Mouse (Mus musculus) embryonic facial prominence, embryonic 10.5 days (tissue): ENCODE measurements around the gene Sun1. TPM values are rescaled to one million over a fixed set of nuclear protein-coding genes. Genes with fewer than 3 reads are reported as not detected.
A peak's percentile ranks its signal among the peaks of the same experiment; 100 is the strongest.

Experiments
- DNase-seq: peaks from one replicate; pipeline ENCODE4 v3.0.0-alpha.2; 2017; ENCODE audit warnings: low spot score
- H3K27ac ChIP-seq: fragments of 300-500 bp; sonication (generic); replicated peaks from 2 replicates; pipeline ENCODE4 v1.5.1; 2016; ENCODE audit warnings: mild to moderate bottlenecking
- H3K27me3 ChIP-seq: fragments of 300-500 bp; sonication (generic); replicated peaks from 2 replicates; pipeline ENCODE4 v1.6.1; 2016; ENCODE audit warnings: low read depth, mild to moderate bottlenecking; ENCODE audit not compliant: poor library complexity, severe bottlenecking
- H3K36me3 ChIP-seq: fragments of 300-500 bp; sonication (generic); replicated peaks from 2 replicates; pipeline ENCODE4 v1.6.1; 2016; ENCODE audit warnings: mild to moderate bottlenecking, moderate library complexity
- H3K4me1 ChIP-seq: fragments of 300-500 bp; sonication (generic); 2 replicates; pipeline ENCODE4 v1.6.1; 2016
- H3K4me3 ChIP-seq: fragments of 300-500 bp; sonication (generic); 2 replicates; pipeline ENCODE4 v1.5.1; 2016; ENCODE audit warnings: mild to moderate bottlenecking, moderate library complexity
- H3K9me3 ChIP-seq: fragments of 300-500 bp; sonication (generic); 2 replicates; pipeline ENCODE4 v1.6.1; 2016; ENCODE audit warnings: mild to moderate bottlenecking
- WGBS: fragments of 180-500 bp; shearing (Covaris S2); methylation state at CpG from one replicate; pipeline ENCODE4 v1.1.7; 2016; 5-methylcytosine and 5-hydroxymethylcytosine counted together
- polyA plus RNA-seq: library from polyadenylated mRNA; unstranded; fragments of >200 nt; fragmentation: Nextera tagmentation; extraction: Ambion mirVana; gene quantifications from 2 replicates; pipeline ENCODE4 v1.2.1, GENCODE M21; 2016

Sun1 gene
- polyA plus RNA-seq, 1 experiment from 2014 or later = 50.5 TPM

DNA sequence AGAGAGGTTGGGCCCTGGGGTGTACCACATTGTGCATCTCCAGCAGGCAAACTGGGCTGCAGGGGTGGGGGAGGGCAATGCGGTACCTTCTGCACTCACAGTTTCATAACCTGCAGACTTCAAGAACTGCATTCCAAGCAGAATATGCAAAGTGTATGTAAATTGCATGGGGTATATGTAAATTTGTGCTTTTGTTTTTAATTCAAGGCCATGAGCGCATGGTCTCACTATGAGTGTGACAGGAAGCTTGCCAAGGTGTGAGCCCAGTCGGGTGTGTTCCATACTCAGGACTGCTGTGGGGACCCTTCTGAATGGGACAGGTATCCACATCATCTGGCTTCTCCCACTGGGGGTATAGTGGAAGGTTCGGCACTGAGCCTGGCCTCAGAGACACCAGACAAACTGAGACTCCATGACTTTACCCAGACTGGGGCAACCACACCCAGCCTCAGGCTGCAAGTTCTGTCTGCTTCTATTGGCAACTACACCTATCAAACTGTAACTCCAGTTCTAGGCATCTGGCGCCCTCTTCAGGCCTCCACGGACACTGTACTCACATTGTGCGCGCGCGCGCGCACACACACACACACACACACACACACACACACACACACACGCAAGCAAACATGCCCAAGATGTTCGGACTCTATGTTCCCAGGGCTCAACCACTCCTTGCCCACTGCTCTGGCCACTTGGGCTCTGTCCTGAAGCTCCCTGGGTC is 83.2 kb downstream of the Sun1 start:
- Histone ChIP-seq H3K4me3 (no peak overlapping the region), H3K9me3 (no peaks in the 10 kb centered on the region), H3K27ac (no peak overlapping the region), H3K27me3 (peaks cover 8% of the 10 kb centered on the region), H3K4me1 (peaks cover 28% of the 10 kb centered on the region), H3K36me3 (no peaks in the 10 kb centered on the region)
- no peak for DNase-seq
- WGBS = 94% methylated on average over 14 of the region's 14 CpGs

DNA sequence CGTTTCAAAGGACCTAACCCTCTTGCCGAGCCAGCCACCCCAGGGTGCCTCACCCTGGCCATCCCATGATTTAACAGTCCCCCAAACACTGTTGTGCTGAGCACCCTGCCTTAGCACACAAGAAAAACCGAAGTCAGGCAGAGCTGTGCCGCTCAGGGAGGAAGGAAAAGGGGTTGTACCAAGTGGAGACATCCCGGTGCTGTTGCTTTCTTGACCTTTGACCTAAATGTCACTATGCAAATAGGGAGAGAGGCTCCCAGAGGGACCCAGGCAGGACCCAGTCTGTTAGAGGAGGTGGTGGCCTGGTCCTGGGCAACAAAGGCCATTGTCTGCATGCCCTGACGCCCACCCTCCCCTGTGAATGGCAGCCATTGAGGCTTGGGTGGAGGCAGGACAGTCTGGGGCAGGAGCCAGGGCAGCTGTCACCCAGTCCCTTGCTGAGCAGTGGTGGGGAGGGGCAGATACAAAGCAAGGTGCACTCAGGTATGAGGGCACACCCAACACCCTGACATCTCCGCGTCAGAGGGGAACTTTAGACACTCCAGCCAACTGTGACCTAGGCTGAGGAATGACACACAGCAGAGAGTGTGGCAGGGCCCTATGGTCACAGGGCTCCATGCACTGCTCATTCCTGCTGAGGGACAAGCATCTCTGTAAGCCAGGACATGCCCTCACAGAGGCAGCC is 85.1 kb downstream of the Sun1 start:
- no peaks in the 10 kb centered on the region for H3K9me3 ChIP-seq
- no peak overlapping the region for H3K4me3 ChIP-seq
- no peak for DNase-seq
- H3K4me1 ChIP-seq = peaks cover 28% of the 10 kb centered on the region
- H3K27ac ChIP-seq = 0 out of 2 replicates have a peak overlapping the region, but pooled peaks have one; percentile 30
- no peaks in the 10 kb centered on the region for H3K36me3 ChIP-seq
- H3K27me3 ChIP-seq = peaks cover 8% of the 10 kb centered on the region
- 47% methylated on average over 8 of the region's 8 CpGs for WGBS

DNA sequence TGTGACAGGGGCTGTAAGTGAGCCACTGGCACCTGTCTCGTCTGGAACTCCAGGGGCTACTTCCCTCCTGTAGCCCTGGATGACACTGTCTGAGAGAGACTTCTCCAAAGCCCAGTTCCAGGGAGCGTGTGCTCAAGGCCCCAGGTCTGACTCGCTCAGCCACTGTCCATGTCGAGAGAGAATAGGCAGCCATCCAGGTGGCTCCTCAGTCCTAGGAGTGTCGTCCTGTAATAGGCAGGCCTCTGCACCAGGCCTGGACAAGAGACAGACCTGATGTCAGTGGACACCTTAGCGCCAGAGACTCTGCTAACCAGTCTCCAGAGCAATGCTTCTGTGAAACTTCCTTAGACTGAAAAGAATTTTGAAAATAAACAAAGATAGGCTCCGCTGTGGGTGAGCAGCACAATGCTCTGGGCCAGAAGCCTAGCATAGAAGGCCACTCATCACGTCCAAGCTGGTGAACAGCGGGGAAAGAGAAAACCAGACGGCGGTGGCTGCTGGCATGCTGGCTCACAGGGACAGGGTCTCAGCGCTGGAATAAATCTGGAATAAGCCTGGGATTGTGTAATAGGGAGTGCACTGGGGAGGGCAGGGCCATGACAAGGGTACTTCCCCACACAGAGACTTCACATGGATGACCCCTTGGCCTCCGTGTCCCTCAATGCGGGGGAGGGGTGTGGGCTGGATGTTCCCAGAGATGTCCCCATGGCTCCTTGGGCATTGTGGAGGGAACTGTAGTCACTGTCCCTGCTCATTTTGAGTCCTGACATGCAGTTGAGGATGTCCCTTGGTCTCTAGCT is 85.9 kb downstream of the Sun1 start:
- H3K36me3 ChIP-seq = no peaks in the 10 kb centered on the region
- H3K9me3 ChIP-seq = no peaks in the 10 kb centered on the region
- peaks cover 4% of the 10 kb centered on the region; the same call in 1 of the 2 replicates for H3K27me3 ChIP-seq
- peaks cover 28% of the 10 kb centered on the region for H3K4me1 ChIP-seq
- no peak for DNase-seq
- no peak overlapping the region for H3K4me3 ChIP-seq
- no peak overlapping the region; the same call in none of the 2 replicates for H3K27ac ChIP-seq
- WGBS = 71% methylated on average over 14 of the region's 14 CpGs

DNA sequence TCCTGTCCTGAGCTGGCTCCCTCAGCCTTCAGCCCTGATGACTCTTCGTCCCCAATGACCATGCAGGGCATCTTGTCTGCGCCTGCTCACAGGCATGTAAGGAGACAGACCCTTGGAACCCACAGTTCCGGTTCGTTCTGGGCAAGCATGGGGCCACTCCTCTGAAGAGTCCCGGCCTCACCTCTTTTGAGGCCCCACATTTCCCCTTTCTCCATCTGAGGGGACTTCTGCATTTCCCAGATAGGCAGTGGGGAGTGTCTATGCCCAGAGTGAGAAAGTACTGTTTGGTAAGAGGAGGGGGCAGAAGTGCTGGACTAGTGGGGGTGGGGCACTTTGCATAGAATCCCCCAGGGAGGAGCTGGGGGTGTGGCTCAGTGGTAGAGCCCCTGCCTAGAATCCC is 86.7 kb downstream of the Sun1 start:
- H3K27me3 ChIP-seq = no peaks in the 10 kb centered on the region
- H3K4me1 ChIP-seq = peaks cover 28% of the 10 kb centered on the region
- no peak overlapping the region for H3K4me3 ChIP-seq
- H3K27ac ChIP-seq = no peak overlapping the region; the same call in 1 of the 2 replicates
- no peak for DNase-seq
- no peaks in the 10 kb centered on the region for H3K9me3 ChIP-seq
- no peaks in the 10 kb centered on the region for H3K36me3 ChIP-seq
- 91% methylated on average over 5 of the region's 5 CpGs for WGBS

DNA sequence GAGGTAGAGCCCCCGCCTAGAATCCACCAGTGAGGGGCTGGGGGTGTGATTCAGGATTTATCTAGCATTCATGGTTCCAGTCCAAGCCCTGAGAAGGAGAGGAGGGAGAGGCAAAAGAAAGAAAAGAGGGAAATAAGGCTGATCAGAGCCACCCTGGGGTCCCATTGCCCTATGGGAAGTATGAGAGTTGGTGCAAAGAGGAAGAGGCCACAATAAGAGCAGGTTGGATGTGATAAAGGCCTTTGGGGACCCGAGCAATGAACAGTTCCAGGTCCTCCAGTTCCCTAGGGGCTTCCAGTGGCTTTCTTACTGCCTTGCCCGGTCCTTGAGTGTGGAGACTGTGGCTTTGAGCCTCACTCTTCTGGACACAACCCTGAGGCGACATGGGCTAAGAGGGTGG is 87.3 kb downstream of the Sun1 start:
- Histone ChIP-seq H3K9me3 (no peaks in the 10 kb centered on the region), H3K36me3 (no peaks in the 10 kb centered on the region), H3K27me3 (no peaks in the 10 kb centered on the region), H3K4me3 (no peak overlapping the region), H3K4me1 (peaks cover 24% of the 10 kb centered on the region), H3K27ac (no peak overlapping the region)
- WGBS = 83% methylated on average over 4 of the region's 4 CpGs
- DNase-seq = no peak

DNA sequence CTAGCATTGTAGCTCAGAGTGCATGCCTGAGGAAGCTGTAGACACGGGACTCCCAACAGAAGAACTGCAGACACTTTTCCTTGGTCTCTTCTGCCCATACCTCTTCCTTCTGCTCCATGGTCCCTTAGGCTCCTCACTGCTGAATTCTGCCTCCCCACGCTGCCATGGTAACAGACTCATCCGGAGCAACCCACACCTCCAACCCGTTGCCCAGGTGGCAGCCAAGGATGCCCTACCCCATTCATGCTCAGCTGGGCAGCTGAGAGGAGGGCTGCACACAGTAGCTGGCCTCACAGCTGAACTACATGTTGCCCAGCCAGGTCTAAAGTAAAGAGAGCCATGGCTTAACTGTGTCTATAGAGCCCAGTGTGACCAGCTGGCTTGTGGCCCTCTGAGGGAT is 88.2 kb downstream of the Sun1 start:
- Histone ChIP-seq H3K27ac (no peak overlapping the region), H3K4me3 (no peak overlapping the region), H3K4me1 (peaks cover 24% of the 10 kb centered on the region), H3K36me3 (no peaks in the 10 kb centered on the region), H3K9me3 (no peaks in the 10 kb centered on the region), H3K27me3 (no peaks in the 10 kb centered on the region)
- WGBS = 85% methylated on average over 4 of the region's 4 CpGs
- DNase-seq = no peak

DNA sequence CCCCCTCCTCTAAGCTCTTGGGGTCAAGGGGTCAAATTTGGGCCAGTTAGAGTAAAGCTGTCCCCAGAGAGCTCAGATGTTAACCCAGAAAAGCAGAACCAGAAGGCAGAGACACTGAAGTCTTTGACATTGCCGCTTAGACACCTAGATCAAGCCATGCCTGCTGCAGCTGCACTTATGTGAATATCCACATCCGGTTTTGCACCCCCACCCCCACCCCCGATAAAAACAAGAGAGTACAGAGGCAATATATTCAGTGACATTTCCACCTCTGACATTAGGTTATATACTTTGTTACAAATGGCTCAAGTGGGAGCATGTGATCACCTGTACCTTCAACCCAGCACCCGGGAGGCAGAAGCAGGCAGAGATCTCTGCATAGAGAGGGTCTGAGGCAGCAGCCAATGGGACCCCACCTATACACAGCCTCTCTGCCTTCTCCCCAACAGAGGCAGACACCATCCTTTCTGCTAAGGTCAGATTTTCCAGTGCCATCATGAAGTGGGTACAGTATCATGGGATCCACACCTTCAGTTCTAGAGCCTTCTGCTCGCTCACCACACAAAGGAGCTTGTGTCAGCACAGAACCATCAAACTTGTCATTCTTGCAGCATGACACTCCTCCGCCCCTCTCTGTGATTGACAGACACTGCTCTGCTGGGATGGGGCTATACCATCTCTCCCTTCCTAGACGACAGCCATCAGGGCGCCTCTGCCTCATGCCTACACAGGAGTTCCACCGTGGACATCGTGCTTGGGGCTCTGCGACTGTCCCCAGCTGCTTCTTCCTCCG is 90.2 kb downstream of the Sun1 start:
- Histone ChIP-seq H3K4me1 (peaks cover 15% of the 10 kb centered on the region), H3K36me3 (no peaks in the 10 kb centered on the region), H3K4me3 (no peak overlapping the region), H3K27me3 (no peaks in the 10 kb centered on the region), H3K9me3 (no peaks in the 10 kb centered on the region), H3K27ac (no peak overlapping the region)
- no peak for DNase-seq
- 85% methylated on average over 12 of the region's 12 CpGs for WGBS

DNA sequence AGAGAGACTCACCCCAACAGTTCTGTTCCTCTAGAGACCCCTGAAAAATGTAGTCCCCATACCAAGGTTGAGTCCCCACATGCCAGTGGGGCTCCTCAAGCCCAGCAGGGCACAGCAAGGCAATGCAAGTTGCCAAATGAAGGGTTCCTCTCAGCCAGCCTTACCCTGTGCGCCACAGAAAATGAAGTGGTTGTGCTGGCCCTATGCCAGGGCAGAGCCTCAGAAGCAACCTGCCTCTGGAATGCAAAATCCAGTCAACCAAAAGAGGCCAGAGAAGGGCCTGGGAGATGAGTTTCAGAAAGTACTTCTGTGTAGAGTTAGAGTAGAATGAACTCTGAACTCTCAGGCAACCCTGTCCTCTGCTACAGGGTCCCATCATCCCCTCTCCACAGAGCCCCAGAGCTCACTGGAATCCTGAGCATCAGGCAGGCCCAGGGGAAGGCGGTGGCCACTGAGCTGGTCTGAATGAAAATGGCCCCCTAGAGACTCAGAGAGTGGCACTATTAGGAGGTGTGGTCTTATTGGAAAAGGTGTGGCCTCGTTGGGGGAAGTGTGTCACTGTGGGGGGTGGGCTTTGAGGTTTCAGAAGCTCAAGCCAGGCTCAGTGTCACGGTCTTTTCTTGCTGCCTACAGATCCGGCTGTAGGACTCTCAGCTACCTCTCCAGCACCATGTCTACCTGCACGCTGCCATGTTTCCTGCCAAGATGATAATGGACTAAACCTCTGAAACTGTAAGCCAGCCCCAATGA is 91.5 kb downstream of the Sun1 start:
- no peaks in the 10 kb centered on the region for H3K36me3 ChIP-seq
- no peak overlapping the region for H3K27ac ChIP-seq
- H3K27me3 ChIP-seq = no peaks in the 10 kb centered on the region
- no peaks in the 10 kb centered on the region for H3K9me3 ChIP-seq
- peaks cover 2% of the 10 kb centered on the region for H3K4me1 ChIP-seq
- WGBS = 76% methylated on average over 6 of the region's 6 CpGs
- DNase-seq = no peak
- no peak overlapping the region for H3K4me3 ChIP-seq

DNA sequence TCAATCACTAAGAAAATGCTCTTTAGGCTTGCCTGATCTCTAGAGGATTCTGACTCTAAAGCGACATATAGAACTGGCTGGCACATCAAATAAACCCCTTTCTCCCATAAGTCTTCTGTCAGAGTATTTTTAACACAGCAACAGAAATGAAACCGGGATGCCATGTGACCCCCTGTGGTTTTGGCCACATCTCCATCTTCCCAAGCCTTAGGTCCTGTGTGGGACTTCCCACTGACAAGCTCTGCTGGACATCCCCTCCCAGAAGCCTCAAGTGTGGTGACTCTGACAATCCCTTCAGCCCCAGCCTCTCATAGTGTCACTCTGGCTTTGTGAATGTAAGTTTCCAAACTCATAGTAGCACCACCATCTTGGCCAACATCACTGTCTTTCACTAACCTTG is 93.7 kb downstream of the Sun1 start:
- Histone ChIP-seq H3K4me1 (peaks cover 9% of the 10 kb centered on the region; the same call in 1 of the 2 replicates), H3K27me3 (no peaks in the 10 kb centered on the region), H3K4me3 (no peak overlapping the region), H3K36me3 (no peaks in the 10 kb centered on the region), H3K9me3 (no peaks in the 10 kb centered on the region), H3K27ac (no peak overlapping the region)
- DNase-seq = no peak
- WGBS = 82% methylated on average over 2 of the region's 2 CpGs

DNA sequence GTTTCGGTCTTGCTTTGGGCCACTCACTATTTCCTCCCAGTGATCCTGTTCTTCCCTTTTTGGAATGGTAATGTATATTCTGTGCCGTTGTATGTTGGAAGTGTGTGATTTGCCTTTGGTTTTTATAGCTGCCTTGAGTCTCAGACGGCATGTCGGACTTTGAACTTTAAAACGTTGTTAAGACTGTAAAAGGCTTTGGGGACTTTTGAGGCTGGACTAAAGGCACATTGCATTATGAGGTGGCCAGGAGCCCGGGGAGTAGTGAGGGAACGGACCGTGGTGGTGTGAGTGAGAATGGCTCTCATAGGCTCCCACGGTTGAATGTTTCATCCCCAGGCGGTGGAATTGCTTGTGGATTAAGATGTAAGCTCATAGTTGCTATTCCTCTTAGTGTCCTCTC is 96.7 kb downstream of the Sun1 start:
- H3K9me3 ChIP-seq = no peaks in the 10 kb centered on the region
- 92% methylated on average over 10 of the region's 10 CpGs for WGBS

DNA sequence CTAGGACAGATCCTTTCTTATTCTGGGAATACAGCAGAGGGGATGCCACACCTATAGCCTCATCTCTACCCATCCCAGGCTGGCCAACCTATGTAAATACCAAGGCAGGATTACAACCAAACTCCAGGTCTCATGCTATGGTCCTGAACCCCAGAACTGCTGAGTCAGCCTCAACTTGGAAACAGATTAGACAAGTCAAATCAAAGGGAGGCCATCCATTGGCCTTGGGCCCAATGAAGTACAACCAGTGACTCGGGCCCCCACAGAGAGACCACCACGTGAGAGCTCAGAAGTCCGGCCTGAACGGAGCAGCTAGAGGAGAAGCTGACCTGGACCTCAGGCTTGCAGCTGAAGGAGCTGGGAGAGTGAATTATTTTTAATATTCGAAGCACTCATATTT is 97.3 kb downstream of the Sun1 start:
- H3K9me3 ChIP-seq = no peaks in the 10 kb centered on the region
- no peak for DNase-seq
- peaks cover 20% of the 10 kb centered on the region for H3K4me1 ChIP-seq
- H3K4me3 ChIP-seq = no peak overlapping the region
- H3K27ac ChIP-seq = no peak overlapping the region
- no peaks in the 10 kb centered on the region for H3K36me3 ChIP-seq
- 84% methylated on average over 5 of the region's 5 CpGs for WGBS
- 0 out of 2 replicates have a peak, but pooled peaks cover 6% of the 10 kb centered on the region for H3K27me3 ChIP-seq

More for the DNA sequence above, 96.7 kb downstream of the Sun1 start:
- Histone ChIP-seq H3K4me3 (no peak overlapping the region), H3K36me3 (no peaks in the 10 kb centered on the region), H3K27ac (no peak overlapping the region), H3K27me3 (0 out of 2 replicates have a peak, but pooled peaks cover 6% of the 10 kb centered on the region), H3K4me1 (peaks cover 20% of the 10 kb centered on the region)
- DNase-seq = no peak
